Mouse (Mus musculus): Measurements from ENCODE around the gene Ociad1. TPM values are rescaled to one million over a fixed set of nuclear protein-coding genes. Genes with fewer than 3 reads are reported as not detected.
"Not testable (repeated sequence)": the region's sequence is repeated elsewhere in the genome, so short reads cannot be mapped to it uniquely, and the experiment has no call there.

Ociad1 gene
- total RNA-seq, 2 experiments from 2014 or later, result 463 to 472 TPM

GRCm38 (mm10) chr5:73293458-73293827 is 859 bp downstream of the Ociad1 start:
- TF ChIP-seq CTCF (conservative IDR thresholded peaks at IDR 0.05), result no peak
- Histone ChIP-seq H3K4me3 (peak overlapping the region; percentile 94), H3K27ac (peak overlapping the region; percentile 96)
- no peak for DNase-seq (ENCODE audit: low spot score in 2 of 2)

- no peak overlapping the region for H3K4me3 ChIP-seq
- no peak; the same call in 1 of the 2 replicates for TF ChIP-seq CTCF (conservative IDR thresholded peaks at IDR 0.05)
- H3K27ac ChIP-seq, result no peak overlapping the region
- no peak for DNase-seq (ENCODE audit: low spot score in 2 of 2)
Observed at GRCm38 (mm10) chr5:73295016-73295415, 2.4 kb downstream of the Ociad1 start.

- H3K4me3 ChIP-seq, result no peak overlapping the region
- DNase-seq (ENCODE audit: low spot score in 2 of 2), result no peak
- no peak overlapping the region for H3K27ac ChIP-seq
- TF ChIP-seq CTCF (conservative IDR thresholded peaks at IDR 0.05), result no peak
Observed at GRCm38 (mm10) chr5:73295916-73296315, 3.3 kb downstream of the Ociad1 start.

GRCm38 (mm10) chr5:73301601-73302307 is 9.2 kb downstream of the Ociad1 start:
- Histone ChIP-seq H3K27ac (no peak overlapping the region), H3K4me3 (no peak overlapping the region)
- no peak for TF ChIP-seq CTCF (conservative IDR thresholded peaks at IDR 0.05)
- DNase-seq (ENCODE audit: low spot score in 2 of 2), result no peak

GRCm38 (mm10) chr5:73304507-73304906 is 11.9 kb downstream of the Ociad1 start:
- no peak overlapping the region for H3K4me3 ChIP-seq
- no peak overlapping the region for H3K27ac ChIP-seq
- no peak for TF ChIP-seq CTCF (conservative IDR thresholded peaks at IDR 0.05)
- DNase-seq (ENCODE audit: low spot score in 2 of 2), result no peak

GRCm38 (mm10) chr5:73306486-73306885 is 13.9 kb downstream of the Ociad1 start:
- no peak for DNase-seq (ENCODE audit: low spot score in 2 of 2)
- Histone ChIP-seq H3K27ac (no peak overlapping the region), H3K4me3 (no peak overlapping the region)
- TF ChIP-seq CTCF (conservative IDR thresholded peaks at IDR 0.05), result no peak

GRCm38 (mm10) chr5:73307297-73307696 is 14.7 kb downstream of the Ociad1 start:
- DNase-seq (ENCODE audit: low spot score in 2 of 2), result no peak
- no peak overlapping the region for H3K27ac ChIP-seq
- no peak overlapping the region for H3K4me3 ChIP-seq
- TF ChIP-seq CTCF (conservative IDR thresholded peaks at IDR 0.05), result no peak

- Histone ChIP-seq H3K4me3 (no peak overlapping the region), H3K27ac (no peak overlapping the region)
- no peak for DNase-seq (ENCODE audit: low spot score in 2 of 2)
- no peak for TF ChIP-seq CTCF (conservative IDR thresholded peaks at IDR 0.05)
Observed at GRCm38 (mm10) chr5:73309496-73309895, 16.9 kb downstream of the Ociad1 start.

- TF ChIP-seq CTCF (conservative IDR thresholded peaks at IDR 0.05), result no peak
- DNase-seq (ENCODE audit: low spot score in 2 of 2), result no peak
- Histone ChIP-seq H3K4me3 (no peak overlapping the region), H3K27ac (no peak overlapping the region)
Observed at GRCm38 (mm10) chr5:73310401-73310800, 17.8 kb downstream of the Ociad1 start.

GRCm38 (mm10) chr5:73311458-73311857 is 18.9 kb downstream of the Ociad1 start:
- no peak for DNase-seq (ENCODE audit: low spot score in 2 of 2)
- Histone ChIP-seq H3K27ac (no peak overlapping the region), H3K4me3 (no peak overlapping the region)
- TF ChIP-seq CTCF (conservative IDR thresholded peaks at IDR 0.05), result no peak

GRCm38 (mm10) chr5:73313591-73313990 is 21.0 kb downstream of the Ociad1 start:
- H3K4me3 ChIP-seq, result no peak overlapping the region
- no peak for TF ChIP-seq CTCF (conservative IDR thresholded peaks at IDR 0.05)
- H3K27ac ChIP-seq, result no peak overlapping the region
- no peak for DNase-seq (ENCODE audit: low spot score in 2 of 2)

GRCm38 (mm10) chr5:73314654-73315053 is 22.1 kb downstream of the Ociad1 start:
- TF ChIP-seq CTCF (conservative IDR thresholded peaks at IDR 0.05), result no peak
- H3K27ac ChIP-seq, result no peak overlapping the region
- no peak for DNase-seq (ENCODE audit: low spot score in 2 of 2)
- no peak overlapping the region for H3K4me3 ChIP-seq

- Histone ChIP-seq H3K4me3 (no peak overlapping the region), H3K27ac (no peak overlapping the region)
- DNase-seq (ENCODE audit: low spot score in 2 of 2), result no peak
- no peak for TF ChIP-seq CTCF (conservative IDR thresholded peaks at IDR 0.05)
Observed at GRCm38 (mm10) chr5:73319306-73319705, 26.7 kb downstream of the Ociad1 start.

GRCm38 (mm10) chr5:73322684-73323083 is 30.1 kb downstream of the Ociad1 start:
- H3K4me3 ChIP-seq; DNase-seq (ENCODE audit: low spot score in 2 of 2); H3K27ac ChIP-seq: not testable (repeated sequence)
- peak; percentile 55 for TF ChIP-seq CTCF (conservative IDR thresholded peaks at IDR 0.05)
